Mouse (Mus musculus): ENCODE measurements around the gene Pacsin2. TPM values are rescaled to one million over a fixed set of nuclear protein-coding genes. Genes with fewer than 3 reads are reported as not detected.
"Not testable (repeated sequence)": the region's sequence is repeated elsewhere in the genome, so short reads cannot be mapped to it uniquely, and the experiment has no call there.

Gene Pacsin2
- polyA plus RNA-seq, 1 experiment, result 94.9 TPM

- H3K27me3 ChIP-seq (ENCODE audit: control insufficient read depth, insufficient read depth, low read length), result no peaks in the 10 kb centered on the region
- H3K4me3 ChIP-seq (replicated peaks; ENCODE audit: insufficient read depth, low read depth, low read length), result no peak overlapping the region
- no peaks in the 10 kb centered on the region for H3K4me1 ChIP-seq (ENCODE audit: control insufficient read depth, insufficient read depth, low read length)
- TF ChIP-seq CTCF (IDR thresholded peaks at IDR 0.05; ENCODE audit: borderline replicate concordance, insufficient read depth, low read depth, low read length), result no peak
- no peak for TF ChIP-seq POLR2A (IDR thresholded peaks at IDR 0.05; ENCODE audit: borderline replicate concordance, insufficient read depth, low read length)
- 53% methylated on average over 3 of the region's 3 CpGs for WGBS
- DNase-seq, result no peak
- no peak overlapping the region for H3K27ac ChIP-seq (ENCODE audit: insufficient read depth, low read length)
These were observed 100.2 kb downstream of the Pacsin2 start for GRCm38 (mm10) chr15:83364194-83364593.

- not testable (repeated sequence) for H3K27me3 ChIP-seq (ENCODE audit: control insufficient read depth, insufficient read depth, low read length); H3K27ac ChIP-seq (ENCODE audit: insufficient read depth, low read length); H3K4me1 ChIP-seq (ENCODE audit: control insufficient read depth, insufficient read depth, low read length); H3K4me3 ChIP-seq (replicated peaks; ENCODE audit: insufficient read depth, low read depth, low read length); DNase-seq
- 94% methylated on average over 1 of the region's 1 CpGs for WGBS
These were observed 101.6 kb downstream of the Pacsin2 start for GRCm38 (mm10) chr15:83362813-83363212.

- H3K4me3 ChIP-seq (replicated peaks; ENCODE audit: insufficient read depth, low read depth, low read length); H3K4me1 ChIP-seq (ENCODE audit: control insufficient read depth, insufficient read depth, low read length); H3K27me3 ChIP-seq (ENCODE audit: control insufficient read depth, insufficient read depth, low read length); DNase-seq; H3K27ac ChIP-seq (ENCODE audit: insufficient read depth, low read length): not testable (repeated sequence)
- WGBS, result 47% methylated on average over 5 of the region's 5 CpGs
These were observed 103.5 kb downstream of the Pacsin2 start for GRCm38 (mm10) chr15:83360899-83361298.

GRCm38 (mm10) chr15:83360140-83360539, 104.3 kb downstream of the Pacsin2 start:
- WGBS, result 84% methylated on average over 3 of the region's 3 CpGs
- no peak for DNase-seq
- Histone ChIP-seq H3K27ac (ENCODE audit: insufficient read depth, low read length) (no peak overlapping the region), H3K27me3 (ENCODE audit: control insufficient read depth, insufficient read depth, low read length) (no peaks in the 10 kb centered on the region), H3K4me1 (ENCODE audit: control insufficient read depth, insufficient read depth, low read length) (peaks cover 2% of the 10 kb centered on the region; the same call in 1 of the 2 replicates), H3K4me3 (replicated peaks; ENCODE audit: insufficient read depth, low read depth, low read length) (no peak overlapping the region)
- TF ChIP-seq CTCF (IDR thresholded peaks at IDR 0.05; ENCODE audit: borderline replicate concordance, insufficient read depth, low read depth, low read length), result no peak
- TF ChIP-seq POLR2A (IDR thresholded peaks at IDR 0.05; ENCODE audit: borderline replicate concordance, insufficient read depth, low read length), result no peak

- Histone ChIP-seq H3K27ac (ENCODE audit: insufficient read depth, low read length) (no peak overlapping the region), H3K4me1 (ENCODE audit: control insufficient read depth, insufficient read depth, low read length) (peaks cover 2% of the 10 kb centered on the region; the same call in 1 of the 2 replicates), H3K27me3 (ENCODE audit: control insufficient read depth, insufficient read depth, low read length) (no peaks in the 10 kb centered on the region), H3K4me3 (replicated peaks; ENCODE audit: insufficient read depth, low read depth, low read length) (no peak overlapping the region)
- WGBS, result 28% methylated on average over 1 of the region's 1 CpGs
- DNase-seq, result no peak
- TF ChIP-seq CTCF (IDR thresholded peaks at IDR 0.05; ENCODE audit: borderline replicate concordance, insufficient read depth, low read depth, low read length) (no peak), POLR2A (IDR thresholded peaks at IDR 0.05; ENCODE audit: borderline replicate concordance, insufficient read depth, low read length) (no peak)
These were observed 105.9 kb downstream of the Pacsin2 start for GRCm38 (mm10) chr15:83358476-83358875.

GRCm38 (mm10) chr15:83351546-83351945, 112.9 kb downstream of the Pacsin2 start:
- TF ChIP-seq CTCF (IDR thresholded peaks at IDR 0.05; ENCODE audit: borderline replicate concordance, insufficient read depth, low read depth, low read length), result no peak
- no peak for TF ChIP-seq POLR2A (IDR thresholded peaks at IDR 0.05; ENCODE audit: borderline replicate concordance, insufficient read depth, low read length)
- H3K27me3 ChIP-seq (ENCODE audit: control insufficient read depth, insufficient read depth, low read length), result no peaks in the 10 kb centered on the region
- no peak overlapping the region for H3K27ac ChIP-seq (ENCODE audit: insufficient read depth, low read length)
- 98% methylated on average over 4 of the region's 4 CpGs for WGBS
- DNase-seq, result no peak
- H3K4me1 ChIP-seq (ENCODE audit: control insufficient read depth, insufficient read depth, low read length), result peaks cover 10% of the 10 kb centered on the region
- no peak overlapping the region for H3K4me3 ChIP-seq (replicated peaks; ENCODE audit: insufficient read depth, low read depth, low read length)

- H3K4me3 ChIP-seq (replicated peaks; ENCODE audit: insufficient read depth, low read depth, low read length), result no peak overlapping the region
- TF ChIP-seq POLR2A (IDR thresholded peaks at IDR 0.05; ENCODE audit: borderline replicate concordance, insufficient read depth, low read length), result no peak
- no peak for TF ChIP-seq CTCF (IDR thresholded peaks at IDR 0.05; ENCODE audit: borderline replicate concordance, insufficient read depth, low read depth, low read length)
- H3K27me3 ChIP-seq (ENCODE audit: control insufficient read depth, insufficient read depth, low read length), result no peaks in the 10 kb centered on the region
- no peak overlapping the region for H3K27ac ChIP-seq (ENCODE audit: insufficient read depth, low read length)
- WGBS, result 78% methylated on average over 2 of the region's 2 CpGs
- H3K4me1 ChIP-seq (ENCODE audit: control insufficient read depth, insufficient read depth, low read length), result peaks cover 10% of the 10 kb centered on the region
- DNase-seq, result no peak
These were observed 113.5 kb downstream of the Pacsin2 start for GRCm38 (mm10) chr15:83350859-83351258.

- WGBS, result under 1% methylated on average over 59 of the region's 60 CpGs
- DNase-seq, result peak; percentile 91 to 93
- no peaks in the 10 kb centered on the region for H3K27me3 ChIP-seq (ENCODE audit: control insufficient read depth, insufficient read depth, low read length)
- TF ChIP-seq POLR2A (IDR thresholded peaks at IDR 0.05; ENCODE audit: borderline replicate concordance, insufficient read depth, low read length) (peak; percentile 34; the same call in 1 of the 2 replicates), CTCF (IDR thresholded peaks at IDR 0.05; ENCODE audit: borderline replicate concordance, insufficient read depth, low read depth, low read length) (no peak)
- peak within 1 kb of the TSS; percentile 73 for H3K4me3 ChIP-seq (replicated peaks; ENCODE audit: insufficient read depth, low read depth, low read length)
- peak within 1 kb of the TSS; percentile 51; the same call in 1 of the 2 replicates for H3K27ac ChIP-seq (ENCODE audit: insufficient read depth, low read length)
- H3K4me1 ChIP-seq (ENCODE audit: control insufficient read depth, insufficient read depth, low read length), result peaks cover 10% of the 10 kb centered on the region
These were observed 114.3 kb downstream of the Pacsin2 start, which contains the start of gene Arfgap3 for GRCm38 (mm10) chr15:83349954-83350711. Arfgap3 (minus strand) TSS chr15:83350247.

Data from cerebellum, adult 2 months (tissue).